Mouse (Mus musculus) neural tube, embryonic 14.5 days (tissue): ENCODE measurements around the gene Pdia6. TPM values are rescaled to one million over a fixed set of nuclear protein-coding genes. Genes with fewer than 3 reads are reported as not detected.
A peak's percentile ranks its signal among the peaks of the same experiment; 100 is the strongest.

Experiments
- ATAC-seq: fragments of 200-750 bp; cut with Nextera tagmentation; 2 replicates; pipeline ENCODE4 v1.8.0; 2017; ENCODE audit warnings: low read depth, mild to moderate bottlenecking, moderate TSS enrichment, moderate library complexity
- H3K27ac ChIP-seq: fragments of 300-500 bp; sonication (generic); 2 replicates; pipeline ENCODE4 v1.5.1; 2014; ENCODE audit warnings: low read depth, mild to moderate bottlenecking, control low read depth, low read length, moderate library complexity, mixed read lengths
- H3K27me3 ChIP-seq: fragments of 300-500 bp; sonication (generic); 2 replicates; pipeline ENCODE4 v1.6.1; 2014; ENCODE audit warnings: low read length; ENCODE audit not compliant: control insufficient read depth, insufficient read depth
- H3K36me3 ChIP-seq: fragments of 300-500 bp; sonication (generic); 2 replicates; pipeline ENCODE4 v1.6.1; 2014; ENCODE audit warnings: low read length, mixed read lengths; ENCODE audit not compliant: control insufficient read depth, insufficient read depth
- H3K4me1 ChIP-seq: fragments of 300-500 bp; sonication (generic); 2 replicates; pipeline ENCODE4 v1.6.1; 2014; ENCODE audit warnings: low read length; ENCODE audit not compliant: control insufficient read depth, insufficient read depth
- H3K4me2 ChIP-seq: fragments of 300-500 bp; sonication (generic); 2 replicates; pipeline ENCODE4 v1.6.1; 2014; ENCODE audit warnings: mild to moderate bottlenecking, low read depth, low read length, control low read depth
- H3K4me3 ChIP-seq: fragments of 300-500 bp; sonication (generic); 2 replicates; pipeline ENCODE4 v1.5.1; 2014; ENCODE audit warnings: low read depth, low read length, control low read depth, mixed read lengths
- H3K9ac ChIP-seq: fragments of 300-500 bp; sonication (generic); replicated peaks from 2 replicates; pipeline ENCODE4 v1.6.1; 2014; ENCODE audit warnings: low read depth, mild to moderate bottlenecking, control low read depth, low read length, mixed read lengths
- H3K9me3 ChIP-seq: fragments of 300-500 bp; sonication (generic); 2 replicates; pipeline ENCODE4 v1.6.1; 2016; ENCODE audit warnings: low read length; ENCODE audit not compliant: control insufficient read depth
- WGBS: fragments of 180-500 bp; shearing (Covaris S2); extraction: QIAGEN DNeasy Blood & Tissue Kit; methylation state at CpG from one replicate; pipeline ENCODE4 v1.1.7; 2014; 5-methylcytosine and 5-hydroxymethylcytosine counted together
- polyA plus RNA-seq: library from polyadenylated mRNA; unstranded; fragments of >200 nt; fragmentation: Nextera tagmentation; extraction: Ambion mirVana; gene quantifications from 2 replicates; pipeline ENCODE4 v1.2.1, GENCODE M21; 2014

Gene Pdia6
- 216 and 281 TPM in 2 replicates for polyA plus RNA-seq

- H3K4me1 ChIP-seq, result peaks cover 23% of the 10 kb centered on the region
- no peaks in the 10 kb centered on the region for H3K9me3 ChIP-seq
- peak within 1 kb of the TSS; percentile 78 for H3K27ac ChIP-seq
- peak within 1 kb of the TSS; percentile 76 for H3K4me2 ChIP-seq
- no peaks in the 10 kb centered on the region for H3K27me3 ChIP-seq
- H3K4me3 ChIP-seq, result peak within 1 kb of the TSS; percentile 95
- H3K36me3 ChIP-seq, result peaks cover 6% of the 10 kb centered on the region; the same call in 1 of the 2 replicates
- ATAC-seq, result peak; percentile 99
- WGBS, result 1% methylated on average over 48 of the region's 48 CpGs
- H3K9ac ChIP-seq, result peak within 1 kb of the TSS; percentile 87
Measured at GRCm38 (mm10) chr12:17265971-17266672, at the start of gene Pdia6. Pdia6 (plus strand) TSS chr12:17266545.

GRCm38 (mm10) chr12:17218390-17218789 is 48.0 kb upstream of the Pdia6 start:
- no peaks in the 10 kb centered on the region for H3K36me3 ChIP-seq
- 50% methylated on average over 8 of the region's 8 CpGs for WGBS
- no peak for ATAC-seq

DNA sequence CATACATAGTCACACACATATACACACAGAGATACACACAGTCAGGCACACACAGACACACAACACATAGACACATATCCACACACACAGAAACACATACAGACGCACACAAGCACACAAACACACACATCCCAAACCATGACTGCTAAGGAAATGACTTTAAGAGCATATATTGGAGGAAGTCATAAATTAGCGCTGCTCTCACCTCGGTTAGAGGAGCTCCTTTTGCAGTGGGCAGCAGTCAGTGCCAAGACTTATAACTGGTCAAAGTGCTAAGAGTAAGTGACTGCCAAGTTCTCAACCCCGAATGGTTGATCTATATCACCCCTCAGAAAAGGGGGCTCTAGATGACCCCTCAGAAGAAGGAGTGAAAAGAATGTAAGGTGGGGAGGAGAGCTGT is 47.2 kb upstream of the Pdia6 start:
- ATAC-seq, result no peak
- 74% methylated on average over 4 of the region's 4 CpGs for WGBS

More at GRCm38 (mm10) chr12:17218390-17218789, 48.0 kb upstream of the Pdia6 start:
- Histone ChIP-seq H3K27me3 (no peaks in the 10 kb centered on the region), H3K4me1 (0 out of 2 replicates have a peak, but pooled peaks cover 4% of the 10 kb centered on the region), H3K4me2 (no peak overlapping the region), H3K4me3 (no peak overlapping the region), H3K9ac (no peak overlapping the region), H3K27ac (no peak overlapping the region), H3K9me3 (no peaks in the 10 kb centered on the region)

GRCm38 (mm10) chr12:17220631-17221030 is 45.7 kb upstream of the Pdia6 start:
- WGBS, result 88% methylated on average over 5 of the region's 5 CpGs
- ATAC-seq, result no peak

More for the DNA sequence above, 47.2 kb upstream of the Pdia6 start:
- Histone ChIP-seq H3K4me3 (no peak overlapping the region), H3K9ac (no peak overlapping the region), H3K4me2 (no peak overlapping the region), H3K27me3 (no peaks in the 10 kb centered on the region), H3K36me3 (no peaks in the 10 kb centered on the region), H3K27ac (no peak overlapping the region), H3K4me1 (0 out of 2 replicates have a peak, but pooled peaks cover 9% of the 10 kb centered on the region), H3K9me3 (no peaks in the 10 kb centered on the region)

DNA sequence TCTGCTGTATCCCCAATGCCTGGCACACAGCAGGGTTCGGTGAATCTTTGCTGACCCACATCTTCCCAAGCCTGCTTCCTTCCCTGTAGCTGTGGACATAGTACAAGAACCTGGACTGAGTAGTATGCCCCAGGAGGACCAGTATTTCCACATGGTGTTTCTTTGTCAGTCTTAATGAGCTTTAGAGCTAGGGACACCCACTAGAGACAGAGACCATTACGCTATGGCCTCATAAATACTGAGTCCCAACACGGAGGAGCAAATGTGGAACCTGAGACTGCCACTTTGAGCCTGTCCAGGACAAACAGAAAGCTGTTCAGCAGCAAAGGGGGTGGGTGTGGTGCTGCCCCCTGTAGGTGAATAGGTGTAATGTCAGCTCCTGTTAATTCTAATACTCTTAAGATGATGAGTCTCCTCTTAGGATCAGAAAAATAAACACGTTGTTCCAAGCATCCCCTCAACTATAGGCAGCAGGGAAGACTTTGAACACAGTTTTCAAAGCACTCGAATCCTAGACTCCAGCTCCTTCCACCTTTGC is 44.4 kb upstream of the Pdia6 start:
- no peak for ATAC-seq
- Histone ChIP-seq H3K27ac (no peak overlapping the region), H3K36me3 (no peaks in the 10 kb centered on the region), H3K4me3 (no peak overlapping the region), H3K9ac (no peak overlapping the region), H3K27me3 (no peaks in the 10 kb centered on the region), H3K4me2 (no peak overlapping the region), H3K4me1 (0 out of 2 replicates have a peak, but pooled peaks cover 9% of the 10 kb centered on the region), H3K9me3 (no peaks in the 10 kb centered on the region)
- 54% methylated on average over 5 of the region's 5 CpGs for WGBS

More at GRCm38 (mm10) chr12:17220631-17221030, 45.7 kb upstream of the Pdia6 start:
- Histone ChIP-seq H3K27ac (no peak overlapping the region), H3K9me3 (no peaks in the 10 kb centered on the region), H3K9ac (no peak overlapping the region), H3K4me2 (no peak overlapping the region), H3K27me3 (no peaks in the 10 kb centered on the region), H3K4me3 (no peak overlapping the region), H3K36me3 (no peaks in the 10 kb centered on the region), H3K4me1 (0 out of 2 replicates have a peak, but pooled peaks cover 9% of the 10 kb centered on the region)

DNA sequence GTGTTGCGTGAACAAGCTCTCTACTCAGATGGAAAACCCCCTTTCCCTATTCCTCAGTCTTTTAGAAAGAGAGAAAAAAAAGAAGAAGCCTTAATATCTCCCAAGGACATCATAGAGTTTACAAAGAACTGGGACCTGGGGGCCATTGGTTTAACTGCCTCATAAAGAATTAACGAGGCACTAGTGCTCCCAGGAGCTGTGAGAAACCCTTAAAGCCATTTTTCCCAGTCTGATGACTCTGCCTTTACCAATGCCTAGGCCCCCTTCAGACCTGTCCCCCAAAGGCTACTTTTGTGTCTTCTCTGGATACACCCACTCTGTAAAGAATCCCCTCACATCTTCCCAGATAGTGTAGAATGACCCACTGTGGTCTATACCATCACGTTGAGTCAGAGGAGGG is 43.3 kb upstream of the Pdia6 start:
- Histone ChIP-seq H3K4me3 (no peak overlapping the region), H3K9ac (no peak overlapping the region), H3K36me3 (no peaks in the 10 kb centered on the region), H3K4me2 (no peak overlapping the region), H3K27ac (no peak overlapping the region), H3K27me3 (no peaks in the 10 kb centered on the region), H3K4me1 (0 out of 2 replicates have a peak, but pooled peaks cover 9% of the 10 kb centered on the region), H3K9me3 (no peaks in the 10 kb centered on the region)
- ATAC-seq, result peak; percentile 52; the same call in 1 of the 2 replicates
- 25% methylated on average over 3 of the region's 3 CpGs for WGBS

GRCm38 (mm10) chr12:17225012-17225411 is 41.3 kb upstream of the Pdia6 start:
- H3K4me2 ChIP-seq, result no peak overlapping the region
- H3K9me3 ChIP-seq, result no peaks in the 10 kb centered on the region
- H3K27me3 ChIP-seq, result no peaks in the 10 kb centered on the region
- no peak for ATAC-seq
- no peak overlapping the region for H3K9ac ChIP-seq
- 72% methylated on average over 5 of the region's 5 CpGs for WGBS
- H3K4me1 ChIP-seq, result 0 out of 2 replicates have a peak, but pooled peaks cover 9% of the 10 kb centered on the region
- no peak overlapping the region for H3K4me3 ChIP-seq
- H3K36me3 ChIP-seq, result no peaks in the 10 kb centered on the region
- H3K27ac ChIP-seq, result no peak overlapping the region

- 0 out of 2 replicates have a peak, but pooled peaks cover 9% of the 10 kb centered on the region for H3K4me1 ChIP-seq
- ATAC-seq, result 0 out of 2 replicates have a peak, but pooled peaks have one; percentile 23
- H3K4me2 ChIP-seq, result no peak overlapping the region
- H3K36me3 ChIP-seq, result no peaks in the 10 kb centered on the region
- WGBS, result 74% methylated on average over 4 of the region's 4 CpGs
- no peak overlapping the region for H3K27ac ChIP-seq
- H3K4me3 ChIP-seq, result no peak overlapping the region
- H3K9me3 ChIP-seq, result no peaks in the 10 kb centered on the region
- H3K9ac ChIP-seq, result no peak overlapping the region
- H3K27me3 ChIP-seq, result no peaks in the 10 kb centered on the region
Measured at GRCm38 (mm10) chr12:17227903-17228302, 38.4 kb upstream of the Pdia6 start.

- H3K27ac ChIP-seq, result no peak overlapping the region
Measured at GRCm38 (mm10) chr12:17230581-17230980, 35.8 kb upstream of the Pdia6 start.

More at GRCm38 (mm10) chr12:17230581-17230980, 35.8 kb upstream of the Pdia6 start:
- no peaks in the 10 kb centered on the region for H3K27me3 ChIP-seq
- 85% methylated on average over 5 of the region's 5 CpGs for WGBS
- H3K4me2 ChIP-seq, result no peak overlapping the region
- no peak overlapping the region for H3K9ac ChIP-seq
- H3K4me3 ChIP-seq, result no peak overlapping the region
- ATAC-seq, result no peak
- no peaks in the 10 kb centered on the region for H3K9me3 ChIP-seq
- no peaks in the 10 kb centered on the region for H3K36me3 ChIP-seq
- no peaks in the 10 kb centered on the region for H3K4me1 ChIP-seq
